Mouse (Mus musculus): ENCODE measurements around the gene Mog. TPM values are rescaled to one million over a fixed set of nuclear protein-coding genes. Genes with fewer than 3 reads are reported as not detected.

Mog gene
- not detected in 2 replicates for polyA plus RNA-seq (2012; rRNA removed)

DNA sequence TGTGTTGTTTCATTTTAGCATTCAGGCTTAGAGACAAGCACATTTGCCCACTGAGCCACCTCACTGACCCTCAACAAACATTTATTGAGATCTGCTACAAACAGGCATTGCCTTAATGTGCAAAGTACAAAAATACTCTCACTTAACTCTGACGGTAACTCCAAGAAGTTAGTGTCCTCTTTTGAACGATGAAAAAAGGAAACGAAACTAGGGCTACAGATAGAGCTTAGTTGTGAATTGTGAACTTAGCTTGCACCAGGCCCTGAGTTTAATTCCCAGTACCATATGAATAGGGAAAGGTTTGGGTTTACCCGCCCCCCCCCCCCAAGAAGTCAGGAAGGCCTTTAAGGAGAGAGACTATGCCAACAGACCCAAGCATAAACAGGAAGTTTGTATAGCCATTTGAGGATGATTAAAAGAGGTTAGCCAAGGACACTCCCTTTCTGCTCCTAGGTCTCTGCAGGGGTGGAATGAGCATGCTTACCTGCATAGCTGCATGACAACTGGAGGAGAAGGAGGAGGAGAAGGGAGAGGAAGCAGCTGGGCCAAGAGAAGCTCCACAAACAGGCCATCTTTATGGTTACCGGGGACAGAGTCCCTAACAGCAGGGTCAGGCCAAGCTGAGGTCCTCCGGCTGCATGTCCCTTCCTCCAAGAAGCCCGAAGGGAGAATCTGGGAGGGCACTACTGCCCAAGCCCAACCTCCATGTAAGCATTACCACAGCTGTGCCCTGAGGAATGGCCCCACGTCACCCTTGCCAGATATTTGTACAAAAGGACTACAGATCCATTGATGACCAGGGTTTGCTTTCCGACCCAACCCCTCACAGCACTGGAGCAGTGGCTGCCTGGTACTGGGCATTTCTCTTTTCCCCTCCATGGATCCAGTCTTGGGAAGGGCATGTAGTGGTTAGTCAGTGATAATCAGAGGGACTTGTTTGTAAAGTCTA is at the start of gene Mog:
Gene Mog (minus strand): TSS at position 771 of the 949 bp plus-strand sequence.

GRCm38 (mm10) chr17:37045611-37046311 is 22.6 kb upstream of the Mog start, which contains the start of gene Gabbr1:
Gabbr1 (plus strand) TSS chr17:37045966.

GRCm38 (mm10) chr17:37000863-37001262 is 22.3 kb downstream of the Mog start, which contains the start of gene Zfp57:
Zfp57 (plus strand) TSS chr17:37001163.

GRCm38 (mm10) chr17:36989437-36989836 is 33.8 kb downstream of the Mog start, which contains the start of gene H2-M5:
H2-M5 (minus strand) TSS chr17:36989537.

DNA sequence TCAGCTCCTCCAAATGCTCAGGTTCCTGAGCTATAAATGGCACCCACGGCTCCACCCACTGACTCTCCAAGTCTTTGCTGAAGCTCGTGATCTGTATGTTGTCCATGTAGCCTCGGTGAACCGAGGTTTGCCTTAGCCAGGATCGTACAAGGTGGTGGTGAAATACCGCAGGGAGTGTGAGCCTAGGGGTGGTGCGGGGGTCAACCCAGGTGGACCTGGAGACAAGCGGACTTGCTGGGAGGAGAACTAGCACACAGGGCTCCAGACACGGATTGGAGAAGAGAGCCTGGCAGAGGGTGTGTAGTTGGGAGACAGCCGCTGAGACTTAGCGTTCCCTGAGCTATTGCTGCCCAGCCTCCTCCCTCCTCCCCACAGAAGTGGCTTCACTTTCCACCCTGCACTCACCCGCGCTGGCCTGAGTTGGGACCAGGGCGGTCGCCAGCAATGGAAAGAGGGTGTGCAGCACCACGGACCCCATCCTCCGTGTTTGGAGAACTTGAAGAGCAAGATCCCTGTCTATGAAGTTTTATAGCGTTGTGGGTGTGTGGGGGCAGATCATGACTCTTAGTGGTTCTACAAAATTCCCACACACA is 41.9 kb downstream of the Mog start, which contains the start of gene 2410137M14Rik:
Gene 2410137M14Rik (minus strand): TSS at position 17 of the 593 bp plus-strand sequence.

Other genes with a start within 250 kb of the Mog start
- gene H2-M10.6, start 211.2 kb downstream of the Mog start, polyA plus RNA-seq (2012; rRNA removed) = not detected in 2 replicates
- 19.4 and 23.3 TPM in 2 replicates for gene Trim26, start 186.3 kb downstream of the Mog start, polyA plus RNA-seq (2012; rRNA removed)
- 0.25 and 0.42 TPM in 2 replicates for gene Trim15, start 156.2 kb downstream of the Mog start, polyA plus RNA-seq (2012; rRNA removed)
- 37.1 and 43.0 TPM in 2 replicates for gene Trim10, start 153.8 kb downstream of the Mog start, polyA plus RNA-seq (2012; rRNA removed)
- 0.01 TPM in 1 of 2 replicates, not detected in the other for gene Trim40, start 133.3 kb downstream of the Mog start, polyA plus RNA-seq (2012; rRNA removed)
- 0.04 TPM in 1 of 2 replicates, not detected in the other for gene Trim31, start 125.3 kb downstream of the Mog start, polyA plus RNA-seq (2012; rRNA removed)
- 0.05 and 0.07 TPM in 2 replicates for gene Rnf39, start 80.5 kb downstream of the Mog start, polyA plus RNA-seq (2012; rRNA removed)
- 31.3 and 33.2 TPM in 2 replicates for gene Ppp1r11, start 71.7 kb downstream of the Mog start, polyA plus RNA-seq (2012; rRNA removed)
- gene Znrd1, start 64.8 kb downstream of the Mog start, polyA plus RNA-seq (2012; rRNA removed) = 15.5 and 17.6 TPM in 2 replicates
- 3.4 and 4.2 TPM in 2 replicates for gene Znrd1as, start 64.8 kb downstream of the Mog start, polyA plus RNA-seq (2012; rRNA removed)
- gene 2410137M14Rik, start 42.2 kb downstream of the Mog start, polyA plus RNA-seq (2012; rRNA removed) = not detected in 2 replicates
- gene H2-M5, start 33.9 kb downstream of the Mog start, polyA plus RNA-seq (2012; rRNA removed) = 0.08 and 0.10 TPM in 2 replicates
- gene Zfp57, start 22.2 kb downstream of the Mog start, polyA plus RNA-seq (2012; rRNA removed) = 4.5 and 5.2 TPM in 2 replicates
- 3.1 and 5.1 TPM in 2 replicates for gene Gabbr1, start 22.6 kb upstream of the Mog start, polyA plus RNA-seq (2012; rRNA removed)
- not detected in 2 replicates for gene Olfr90, start 65.1 kb upstream of the Mog start, polyA plus RNA-seq (2012; rRNA removed)
- not detected in 2 replicates for gene Olfr91, start 74.9 kb upstream of the Mog start, polyA plus RNA-seq (2012; rRNA removed)
- gene Olfr92, start 96.7 kb upstream of the Mog start, polyA plus RNA-seq (2012; rRNA removed) = not detected in 2 replicates
- not detected in 2 replicates for gene Olfr93, start 138.1 kb upstream of the Mog start, polyA plus RNA-seq (2012; rRNA removed)
- 0.46 and 0.68 TPM in 2 replicates for gene Ubd, start 170.5 kb upstream of the Mog start, polyA plus RNA-seq (2012; rRNA removed)
- gene Olfr94, start 177.6 kb upstream of the Mog start, polyA plus RNA-seq (2012; rRNA removed) = not detected in 2 replicates
- gene Olfr95, start 189.7 kb upstream of the Mog start, polyA plus RNA-seq (2012; rRNA removed) = not detected in 2 replicates
- not detected in 2 replicates for gene Olfr96, start 196.7 kb upstream of the Mog start, polyA plus RNA-seq (2012; rRNA removed)
- gene Olfr97, start 213.9 kb upstream of the Mog start, polyA plus RNA-seq (2012; rRNA removed) = not detected in 2 replicates
- gene Olfr98, start 240.4 kb upstream of the Mog start, polyA plus RNA-seq (2012; rRNA removed) = not detected in 2 replicates
- 2.6 and 3.0 TPM in 2 replicates for gene H2-M3, start 246.8 kb upstream of the Mog start, polyA plus RNA-seq (2012; rRNA removed)